8 mouse cellular contexts compared by ENCODE assay signal in the genomic region with DNA sequence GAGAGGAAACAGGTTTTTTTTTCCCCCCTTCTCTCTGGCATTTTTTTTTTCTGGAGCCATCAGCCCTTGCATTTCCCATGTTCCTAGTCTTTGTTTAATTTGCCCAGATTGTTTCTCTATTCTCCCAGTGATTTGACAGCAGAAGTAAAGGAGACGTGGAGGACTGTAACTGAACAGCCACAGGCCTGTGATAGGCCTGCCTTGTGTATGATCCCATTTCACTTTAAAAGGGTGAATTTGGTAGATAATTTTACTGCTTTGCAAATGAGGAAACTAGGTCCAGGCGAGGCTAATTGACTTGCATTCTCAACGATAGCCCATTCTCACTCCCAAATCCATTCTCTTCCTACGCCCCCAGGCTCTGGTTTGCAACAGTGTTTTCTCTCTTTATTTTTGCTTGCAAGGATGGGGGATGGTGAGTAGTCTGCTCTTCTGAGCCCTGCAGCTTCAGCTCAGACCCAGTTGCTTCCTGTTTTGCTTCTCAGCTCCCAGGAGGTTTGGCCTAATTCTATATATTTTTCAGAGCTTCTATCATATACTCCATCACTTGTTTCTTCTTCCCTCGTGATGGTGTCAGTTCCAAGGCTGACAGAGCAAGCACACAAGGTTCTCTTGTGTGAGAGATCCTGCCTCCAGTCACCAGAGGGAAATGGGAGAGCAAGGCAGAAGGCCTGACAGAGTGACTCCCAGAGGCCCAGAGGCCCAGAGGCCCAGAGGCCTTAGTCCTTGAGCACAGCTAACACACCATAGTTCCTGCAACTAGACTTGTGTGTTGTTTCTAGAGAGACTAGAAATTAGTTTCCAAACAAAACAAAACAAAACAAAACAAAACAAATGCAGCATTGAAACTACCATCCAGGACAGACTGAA.
DNase-seq lines count a peak whose midpoint lies in the region; ATAC-seq lines count a peak whose summit lies in the region.

No protein-coding gene starts in this region.

- no peaks in the 10 kb centered on the region; the same call in 1 of the 2 replicates for H3K4me1 ChIP-seq in liver, embryonic 16.5 days (ENCODE audit: control insufficient read depth, low read depth, low read length)
- peaks cover 4% of the 10 kb centered on the region; the same call in 1 of the 2 replicates for H3K4me1 ChIP-seq in heart, embryonic 11.5 days (ENCODE audit: control insufficient read depth, insufficient read depth, low read length)
- peaks cover 16% of the 10 kb centered on the region for H3K4me1 ChIP-seq in midbrain, embryonic 14.5 days (ENCODE audit: control insufficient read depth, insufficient read depth, low read length)

- H3K36me3 ChIP-seq in liver, embryonic 16.5 days (ENCODE audit: control insufficient read depth, insufficient read depth), result no peaks in the 10 kb centered on the region
- no peaks in the 10 kb centered on the region for H3K36me3 ChIP-seq in heart, embryonic 11.5 days (ENCODE audit: control insufficient read depth, insufficient read depth, low read length)
- H3K36me3 ChIP-seq in midbrain, embryonic 14.5 days (ENCODE audit: control insufficient read depth, insufficient read depth, low read length), result no peaks in the 10 kb centered on the region

- H3K27me3 ChIP-seq in liver, embryonic 16.5 days (ENCODE audit: control insufficient read depth, insufficient read depth, low read depth, low read length), result no peaks in the 10 kb centered on the region
- H3K27me3 ChIP-seq in heart, embryonic 11.5 days (ENCODE audit: control insufficient read depth, insufficient read depth, low read length), result no peaks in the 10 kb centered on the region
- H3K27me3 ChIP-seq in midbrain, embryonic 14.5 days (ENCODE audit: control insufficient read depth, insufficient read depth, low read length), result no peaks in the 10 kb centered on the region

- H3K27ac ChIP-seq in liver, embryonic 16.5 days (ENCODE audit: low read length), result peak overlapping the region; percentile 33; the same call in 1 of the 2 replicates
- 0 out of 2 replicates have a peak overlapping the region, but pooled peaks have one; percentile 1 for H3K27ac ChIP-seq in heart, embryonic 11.5 days (ENCODE audit: low read depth, low read length)
- peak overlapping the region; percentile 67 for H3K27ac ChIP-seq in midbrain, embryonic 14.5 days (replicated peaks; ENCODE audit: low read depth, low read length)

- no peak for DNase-seq in liver
- peak; percentile 57 for DNase-seq in brain, adult 2 months (ENCODE audit: low read depth, low spot score)
- DNase-seq in midbrain, embryonic 14.5 days, result peak; percentile 56
- no peak for DNase-seq in cerebellum, adult 11 months
- DNase-seq in left cerebral cortex, adult 18-20 months (ENCODE audit: low spot score in 2 of 2), result no peak
- no peak for DNase-seq in adrenal gland, postnatal 14 days

- H3K9ac ChIP-seq in liver, embryonic 16.5 days (ENCODE audit: low read depth, low read length), result no peak overlapping the region
- no peak overlapping the region for H3K9ac ChIP-seq in heart, embryonic 11.5 days (ENCODE audit: low read depth, low read length)
- H3K9ac ChIP-seq in midbrain, embryonic 14.5 days (replicated peaks; ENCODE audit: low read length), result no peak overlapping the region

- H3K4me3 ChIP-seq in liver, embryonic 16.5 days (ENCODE audit: low read depth, low read length), result no peak overlapping the region
- H3K4me3 ChIP-seq in heart, embryonic 11.5 days (ENCODE audit: low read depth, low read length), result no peak overlapping the region
- H3K4me3 ChIP-seq in midbrain, embryonic 14.5 days (replicated peaks; ENCODE audit: low read depth, low read length), result no peak overlapping the region

- 38% methylated on average over 5 of the region's 5 CpGs for WGBS in liver, embryonic 16.5 days (ENCODE audit: insufficient replicate concordance)
- 45% methylated on average over 5 of the region's 5 CpGs for WGBS in heart, embryonic 11.5 days (ENCODE audit: insufficient replicate concordance)
- 42% methylated on average over 5 of the region's 5 CpGs for WGBS in midbrain, embryonic 14.5 days

- H3K9me3 ChIP-seq in liver, embryonic 16.5 days (replicated peaks; ENCODE audit: control insufficient read depth, low read length), result no peaks in the 10 kb centered on the region
- H3K9me3 ChIP-seq in heart, embryonic 11.5 days (replicated peaks; ENCODE audit: control insufficient read depth, low read length), result no peaks in the 10 kb centered on the region
- no peaks in the 10 kb centered on the region for H3K9me3 ChIP-seq in midbrain, embryonic 14.5 days (ENCODE audit: control insufficient read depth, low read length)

- ATAC-seq in liver, embryonic 16.5 days (ENCODE audit: low read depth), result no peak
- no peak for ATAC-seq in heart, embryonic 11.5 days (replicated peaks; ENCODE audit: insufficient number of reproducible peaks, low FRiP score, low TSS enrichment)
- ATAC-seq in midbrain, embryonic 14.5 days (ENCODE audit: low FRiP score, low TSS enrichment), result no peak

- H3K4me2 ChIP-seq in liver, embryonic 16.5 days (ENCODE audit: low read depth, low read length), result no peak overlapping the region
- no peak overlapping the region for H3K4me2 ChIP-seq in heart, embryonic 11.5 days
- no peak overlapping the region for H3K4me2 ChIP-seq in midbrain, embryonic 14.5 days (ENCODE audit: low read length)

Comparison
In these comparisons a context has a peak if more than half of its experiments do, and no peak if none do; other contexts are left out.
1. H3K27ac ChIP-seq: peak in every context shown above with its lines; median percentile 67 in midbrain, embryonic 14.5 days; 33 in liver, embryonic 16.5 days; 1 in heart, embryonic 11.5 days.
2. DNase-seq: peak in brain, adult 2 months (single experiment) and midbrain, embryonic 14.5 days (single experiment); none in liver (single experiment), cerebellum, adult 11 months (single experiment), left cerebral cortex, adult 18-20 months (0 of 2) and adrenal gland, postnatal 14 days (single experiment).